Mouse (Mus musculus) hindbrain, postnatal 0 days (tissue): Measurements from ENCODE around the gene Lnpep. TPM values are rescaled to one million over a fixed set of nuclear protein-coding genes. Genes with fewer than 3 reads are reported as not detected.

Experiments used
- ATAC-seq: fragments of 200-750 bp; cut with Nextera tagmentation; 2 replicates; pipeline ENCODE4 v1.8.0; 2017; ENCODE audit warnings: mild to moderate bottlenecking, moderate TSS enrichment, moderate library complexity
- DNase-seq: peaks from one replicate; pipeline ENCODE4 v3.0.0-alpha.2; 2015; ENCODE audit warnings: low spot score
- H3K27ac ChIP-seq: fragments of 300-500 bp; sonication (generic); 2 replicates; pipeline ENCODE4 v1.5.1; 2014; ENCODE audit warnings: mild to moderate bottlenecking
- H3K27me3 ChIP-seq: fragments of 300-500 bp; sonication (generic); 2 replicates; pipeline ENCODE4 v1.6.1; 2014; ENCODE audit warnings: low read length, mixed read lengths; ENCODE audit not compliant: insufficient read depth
- H3K36me3 ChIP-seq: fragments of 300-500 bp; sonication (generic); 2 replicates; pipeline ENCODE4 v1.6.1; 2014; ENCODE audit warnings: low read length, mixed read lengths; ENCODE audit not compliant: insufficient read depth
- H3K4me1 ChIP-seq: fragments of 300-500 bp; sonication (generic); 2 replicates; pipeline ENCODE4 v1.6.1; 2014; ENCODE audit warnings: antibody characterized with exemption, low read length, mixed read lengths; ENCODE audit not compliant: insufficient read depth
- H3K4me2 ChIP-seq: fragments of 300-500 bp; sonication (generic); 2 replicates; pipeline ENCODE4 v1.6.1; 2014; ENCODE audit warnings: low read depth, mild to moderate bottlenecking, low read length, moderate library complexity, mixed read lengths
- H3K4me3 ChIP-seq: fragments of 300-500 bp; sonication (generic); 2 replicates; pipeline ENCODE4 v1.5.1; 2014; ENCODE audit warnings: low read length
- H3K9ac ChIP-seq: fragments of 300-500 bp; sonication (generic); replicated peaks from 2 replicates; pipeline ENCODE4 v1.6.1; 2014; ENCODE audit warnings: mild to moderate bottlenecking, low read length, moderate library complexity, mixed read lengths
- H3K9me3 ChIP-seq: fragments of 300-500 bp; sonication (generic); 2 replicates; pipeline ENCODE4 v1.6.1; 2016; ENCODE audit warnings: low read length, mixed read lengths
- CTCF ChIP-seq: IDR thresholded peaks from 2 replicates; pipeline ENCODE4 v1.5.1; 2016; ENCODE audit warnings: antibody characterized with exemption, control low read depth, low read depth
- WGBS: fragments of 180-500 bp; shearing (Covaris S2); extraction: QIAGEN DNeasy Blood & Tissue Kit; methylation state at CpG from one replicate; pipeline ENCODE4 v1.1.7; 2014; 5-methylcytosine and 5-hydroxymethylcytosine counted together
- polyA plus RNA-seq: library from polyadenylated mRNA; unstranded; fragments of >200 nt; fragmentation: Nextera tagmentation; extraction: Ambion mirVana; gene quantifications from 2 replicates; pipeline ENCODE4 v1.2.1, GENCODE M21; 2015
- total RNA-seq: library from RNA; depleted of rRNA; stranded (reverse); fragments of >200 nt; gene quantifications from 2 replicates; pipeline ENCODE4 v1.2.3, GENCODE M21; 2014

Lnpep gene
- total and polyA plus RNA-seq, 2 experiments from 2014 or later: 7.4 to 23.4 TPM

GRCm38 (mm10) chr17:17583896-17584295 lies 41.0 kb downstream of the Lnpep start:
- ATAC-seq: no peak
- no peak for TF ChIP-seq CTCF
- no peak overlapping the region for H3K4me3 ChIP-seq
- H3K4me1 ChIP-seq: no peaks in the 10 kb centered on the region
- no peak overlapping the region for H3K27ac ChIP-seq
- no peaks in the 10 kb centered on the region for H3K9me3 ChIP-seq
- H3K9ac ChIP-seq: no peak overlapping the region
- DNase-seq: no peak
- H3K27me3 ChIP-seq: no peaks in the 10 kb centered on the region
- 57% methylated on average over 2 of the region's 2 CpGs for WGBS
- H3K4me2 ChIP-seq: no peak overlapping the region
- H3K36me3 ChIP-seq: no peaks in the 10 kb centered on the region

- Histone ChIP-seq H3K9me3 (no peaks in the 10 kb centered on the region), H3K27me3 (no peaks in the 10 kb centered on the region), H3K9ac (no peak overlapping the region), H3K4me2 (no peak overlapping the region), H3K4me3 (no peak overlapping the region), H3K27ac (no peak overlapping the region), H3K36me3 (no peaks in the 10 kb centered on the region), H3K4me1 (no peaks in the 10 kb centered on the region)
- no peak for TF ChIP-seq CTCF
- 94% methylated on average over 3 of the region's 3 CpGs for WGBS
- no peak for DNase-seq
- no peak for ATAC-seq
Observed at GRCm38 (mm10) chr17:17581234-17581633, 43.6 kb downstream of the Lnpep start.

GRCm38 (mm10) chr17:17576399-17576798 lies 48.5 kb downstream of the Lnpep start:
- no peak for ATAC-seq
- WGBS: 97% methylated on average over 9 of the region's 9 CpGs

GRCm38 (mm10) chr17:17567071-17567470 lies 57.8 kb downstream of the Lnpep start:
- Histone ChIP-seq H3K27ac (no peak overlapping the region), H3K27me3 (no peaks in the 10 kb centered on the region), H3K9me3 (no peaks in the 10 kb centered on the region), H3K4me3 (no peak overlapping the region), H3K9ac (no peak overlapping the region), H3K36me3 (peaks cover 2% of the 10 kb centered on the region; the same call in 1 of the 2 replicates), H3K4me2 (no peak overlapping the region), H3K4me1 (no peaks in the 10 kb centered on the region)
- ATAC-seq: peak; percentile 51; the same call in 1 of the 2 replicates
- WGBS: 55% methylated on average over 3 of the region's 3 CpGs
- DNase-seq: peak; percentile 81
- peak; percentile 61 for TF ChIP-seq CTCF

More at GRCm38 (mm10) chr17:17576399-17576798, 48.5 kb downstream of the Lnpep start:
- no peaks in the 10 kb centered on the region for H3K4me1 ChIP-seq
- no peaks in the 10 kb centered on the region for H3K27me3 ChIP-seq
- no peak for TF ChIP-seq CTCF
- no peaks in the 10 kb centered on the region for H3K9me3 ChIP-seq
- peaks cover 6% of the 10 kb centered on the region; the same call in 1 of the 2 replicates for H3K36me3 ChIP-seq
- no peak for DNase-seq
- H3K4me3 ChIP-seq: no peak overlapping the region
- no peak overlapping the region for H3K9ac ChIP-seq
- no peak overlapping the region for H3K27ac ChIP-seq
- no peak overlapping the region for H3K4me2 ChIP-seq

GRCm38 (mm10) chr17:17548958-17549357 lies 75.9 kb downstream of the Lnpep start:
- no peak for TF ChIP-seq CTCF
- Histone ChIP-seq H3K4me2 (no peak overlapping the region), H3K27ac (no peak overlapping the region), H3K27me3 (no peaks in the 10 kb centered on the region), H3K4me3 (no peak overlapping the region), H3K9me3 (no peaks in the 10 kb centered on the region), H3K9ac (no peak overlapping the region), H3K4me1 (no peaks in the 10 kb centered on the region), H3K36me3 (peaks cover 2% of the 10 kb centered on the region; the same call in 1 of the 2 replicates)
- WGBS: 88% methylated on average over 3 of the region's 3 CpGs
- ATAC-seq (no peak), DNase-seq (no peak)

- no peak overlapping the region for H3K27ac ChIP-seq
- H3K9ac ChIP-seq: no peak overlapping the region
- no peak overlapping the region for H3K4me2 ChIP-seq
- no peaks in the 10 kb centered on the region for H3K27me3 ChIP-seq
- no peak for TF ChIP-seq CTCF
- no peaks in the 10 kb centered on the region for H3K4me1 ChIP-seq
- H3K4me3 ChIP-seq: no peak overlapping the region
- no peak for ATAC-seq
- H3K9me3 ChIP-seq: no peaks in the 10 kb centered on the region
- no peak for DNase-seq
- H3K36me3 ChIP-seq: peaks cover 22% of the 10 kb centered on the region
Observed at GRCm38 (mm10) chr17:17531338-17531737, 93.5 kb downstream of the Lnpep start.

GRCm38 (mm10) chr17:17516384-17517016 lies 108.3 kb downstream of the Lnpep start:
- Histone ChIP-seq H3K9me3 (no peaks in the 10 kb centered on the region), H3K4me2 (no peak overlapping the region), H3K36me3 (no peaks in the 10 kb centered on the region), H3K4me3 (no peak overlapping the region), H3K4me1 (no peaks in the 10 kb centered on the region), H3K9ac (no peak overlapping the region), H3K27me3 (no peaks in the 10 kb centered on the region), H3K27ac (no peak overlapping the region)
- ATAC-seq: no peak
- WGBS: 64% methylated on average over 4 of the region's 4 CpGs
- DNase-seq: no peak
- no peak for TF ChIP-seq CTCF
